Mouse (Mus musculus): Measurements from ENCODE around the gene Stx3.

Stx3 gene

DNA sequence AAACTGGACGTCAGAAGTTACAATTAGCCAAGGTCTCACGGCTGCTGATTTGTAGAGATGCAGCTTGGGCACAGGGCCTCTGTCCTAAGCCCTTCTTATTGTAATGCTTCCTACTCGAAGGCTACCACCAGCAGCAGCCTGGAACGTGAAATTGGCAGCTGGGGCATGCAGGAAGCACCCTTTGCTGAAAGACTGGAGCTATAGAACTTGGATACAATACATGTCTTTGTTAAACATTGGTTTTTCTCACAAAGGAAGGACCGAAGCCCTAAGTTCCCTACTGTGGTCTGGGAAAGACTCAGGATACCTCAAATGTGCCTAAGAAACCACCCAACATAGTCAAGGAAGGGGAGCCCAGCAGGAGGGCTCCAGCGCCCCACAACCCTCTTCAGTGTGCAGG lies 11.4 kb downstream of the Stx3 start:
- no peak for DNase-seq (ENCODE audit: low spot score)

DNA sequence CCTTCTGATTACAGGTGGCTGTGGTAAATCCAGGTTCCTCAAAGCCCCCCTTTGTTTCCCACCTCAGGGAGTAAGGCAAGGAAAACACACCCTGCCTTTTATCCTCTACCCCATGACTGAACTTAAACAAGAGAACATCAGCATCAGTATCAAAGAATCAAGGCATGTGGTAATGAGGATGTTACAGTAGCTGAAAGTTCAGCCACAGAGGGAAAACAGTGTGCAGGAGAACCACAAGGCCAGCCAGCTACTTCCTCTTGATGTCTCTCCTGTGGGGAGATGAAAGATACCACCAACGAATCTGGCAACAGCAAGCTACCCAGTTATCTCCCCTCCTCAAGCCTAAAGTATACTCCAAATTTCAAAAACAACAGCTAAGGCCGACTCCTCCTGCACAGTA lies 12.0 kb downstream of the Stx3 start:
- no peak for DNase-seq (ENCODE audit: low spot score)

DNA sequence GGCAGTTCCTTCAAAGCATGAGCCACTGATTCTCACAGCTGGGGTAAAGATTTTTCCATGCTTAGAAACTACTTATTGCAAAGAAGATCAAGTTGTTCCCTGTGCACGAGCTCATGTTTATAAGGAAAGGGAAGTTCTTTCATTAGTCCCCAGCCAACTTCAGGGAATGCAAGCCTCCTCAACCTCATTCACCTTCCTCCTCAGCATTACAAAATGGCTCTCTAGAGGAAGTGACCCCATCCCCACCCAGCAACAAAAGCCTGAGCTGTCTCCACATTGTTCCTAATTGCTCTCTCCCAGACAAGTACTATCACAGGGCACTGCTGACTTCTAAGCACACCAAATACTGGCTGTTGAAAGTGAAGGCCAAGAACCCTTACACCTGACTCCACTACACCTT lies 14.8 kb downstream of the Stx3 start:
- peak; percentile 78 for DNase-seq (ENCODE audit: low spot score)

DNA sequence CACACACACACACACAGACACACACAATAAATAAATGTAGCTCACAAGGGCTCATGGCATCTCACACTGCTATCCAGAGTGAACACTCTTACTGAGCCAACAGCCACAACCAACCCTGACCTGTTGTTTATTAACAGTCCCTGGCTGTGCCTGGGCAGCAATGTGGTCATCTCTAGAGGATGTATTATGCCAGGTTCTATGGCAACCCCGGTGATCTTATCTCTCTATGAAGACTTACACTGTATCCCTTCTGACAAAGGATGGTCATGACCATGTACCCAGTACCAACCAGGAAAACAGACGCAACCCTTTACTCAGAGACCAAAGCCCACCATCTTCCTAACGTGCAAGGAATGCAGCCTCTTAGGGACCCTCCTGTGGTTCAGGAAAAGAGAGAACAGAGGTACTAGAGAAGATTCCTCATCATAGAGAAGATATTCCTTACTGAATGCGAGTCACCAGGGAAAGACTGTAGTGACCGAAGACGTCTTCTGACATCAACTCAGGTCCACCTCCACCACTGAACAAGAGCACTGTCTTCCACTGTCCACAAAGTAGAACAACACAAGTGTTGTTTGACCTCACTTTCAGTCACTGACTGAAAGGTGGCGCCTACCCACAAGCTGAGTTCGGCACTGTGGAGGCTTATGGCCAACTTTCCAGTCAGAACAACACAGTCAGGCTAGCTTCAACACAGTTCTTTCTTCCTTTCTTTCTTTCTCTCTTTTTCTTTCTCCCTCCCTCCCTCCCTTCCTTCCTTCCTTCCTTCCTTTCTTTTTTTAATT lies 18.5 kb downstream of the Stx3 start:
- no peak for DNase-seq (ENCODE audit: low spot score)

DNA sequence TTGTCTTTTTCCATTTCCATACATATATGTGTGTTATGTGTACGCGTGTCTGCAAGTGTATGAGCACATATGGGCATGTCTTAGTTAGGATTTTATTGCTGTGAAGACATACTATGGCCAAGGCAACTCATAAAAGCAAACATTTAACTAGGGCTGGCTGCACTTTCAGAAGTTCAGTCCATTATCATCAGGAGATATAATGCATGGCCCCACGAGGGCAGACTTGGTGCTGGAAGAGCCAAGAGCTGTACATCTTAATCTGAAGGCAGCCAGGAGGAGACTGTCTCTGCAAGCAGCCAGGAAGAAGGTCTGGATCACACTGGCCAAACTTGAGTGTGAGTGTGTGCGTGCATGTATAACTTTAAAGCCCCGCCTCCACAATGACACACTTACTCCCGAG lies 24.8 kb downstream of the Stx3 start:
- no peak for DNase-seq (ENCODE audit: low spot score)

DNA sequence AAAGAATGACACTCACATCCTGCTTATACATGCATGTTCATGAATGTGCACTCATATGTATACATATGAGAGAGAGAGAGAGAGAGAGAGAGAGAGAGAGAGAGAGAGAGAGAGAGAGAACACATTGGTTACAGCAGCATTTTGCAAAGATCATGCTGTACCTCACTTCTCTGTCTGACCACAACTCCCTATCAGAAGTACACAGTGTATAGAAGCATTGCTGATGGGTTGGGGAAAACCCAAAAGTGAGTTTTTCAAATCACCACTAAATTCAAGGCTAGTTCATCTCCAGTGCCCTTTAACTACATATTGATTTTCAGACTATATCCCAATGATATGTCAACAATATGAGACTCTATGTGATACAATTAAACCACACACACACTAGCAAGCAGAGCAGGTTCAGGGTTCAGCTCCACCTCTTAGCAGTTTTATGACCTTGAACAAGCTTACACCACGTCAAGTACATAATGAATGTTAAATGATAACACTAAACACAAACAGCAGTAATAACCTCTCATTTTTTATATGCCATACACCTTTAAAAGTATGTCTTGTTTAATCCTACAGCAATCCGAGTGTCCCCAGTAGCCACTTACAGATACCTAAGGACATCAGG lies 25.4 kb downstream of the Stx3 start:
- DNase-seq (ENCODE audit: low spot score): no peak

DNA sequence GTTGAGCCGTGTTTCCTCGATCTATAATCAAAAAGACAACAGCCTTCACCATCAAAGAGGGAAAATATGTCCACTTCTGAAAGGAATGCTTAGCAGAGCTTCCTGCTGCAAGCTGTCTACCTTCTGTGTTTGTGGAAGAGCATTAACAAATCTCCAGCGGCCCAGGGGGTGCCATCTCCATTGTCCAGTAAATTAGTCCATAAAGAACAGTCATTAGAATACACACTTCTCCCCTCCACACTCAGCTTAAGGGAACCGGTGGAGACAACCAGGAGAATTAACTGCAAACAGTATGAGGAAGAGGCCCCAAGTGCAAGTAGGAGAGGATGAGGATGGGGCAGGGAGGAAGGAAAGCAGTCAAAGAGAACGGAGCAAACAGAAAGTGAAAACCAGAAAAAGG lies 27.4 kb downstream of the Stx3 start:
- DNase-seq (ENCODE audit: low spot score): no peak

DNA sequence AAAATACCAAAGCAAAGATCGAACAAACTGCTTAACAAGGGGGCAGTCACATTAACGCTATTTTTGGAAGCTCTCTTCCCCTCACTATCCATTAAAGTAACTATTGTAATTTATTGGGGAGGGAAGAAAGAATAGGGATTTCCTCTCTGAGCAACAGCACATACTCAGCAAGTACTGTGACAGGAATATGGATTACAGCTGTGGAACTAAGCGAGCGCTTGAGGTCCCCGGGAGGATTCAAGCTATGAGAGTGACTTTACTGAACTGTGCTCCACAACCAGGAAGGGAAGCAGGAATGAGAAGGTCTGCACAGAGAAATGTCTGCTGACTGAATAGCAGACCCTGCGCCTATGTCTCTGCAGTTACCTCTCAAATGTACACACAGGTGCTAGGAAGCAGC lies 30.3 kb downstream of the Stx3 start:
- DNase-seq (ENCODE audit: low spot score): no peak

DNA sequence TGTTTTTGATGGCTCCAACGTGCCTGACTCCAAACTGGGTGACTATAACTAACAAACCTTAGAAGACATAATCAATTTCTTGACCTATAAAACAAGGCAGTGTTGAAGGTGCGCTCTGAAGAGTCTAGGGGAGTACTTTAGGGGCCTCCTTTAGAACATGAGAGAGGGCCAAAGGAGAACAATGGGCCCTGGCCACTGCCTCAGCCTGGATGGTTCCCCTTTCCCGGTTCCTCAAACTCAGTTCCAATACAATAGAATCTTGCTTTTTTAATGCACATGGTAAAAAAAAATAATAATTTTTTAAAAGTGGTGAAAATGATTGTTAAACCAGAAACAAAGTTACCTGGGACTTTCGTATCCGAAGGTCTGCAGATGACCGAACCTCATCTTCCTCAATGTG lies 31.4 kb downstream of the Stx3 start:
- DNase-seq (ENCODE audit: low spot score): no peak

DNA sequence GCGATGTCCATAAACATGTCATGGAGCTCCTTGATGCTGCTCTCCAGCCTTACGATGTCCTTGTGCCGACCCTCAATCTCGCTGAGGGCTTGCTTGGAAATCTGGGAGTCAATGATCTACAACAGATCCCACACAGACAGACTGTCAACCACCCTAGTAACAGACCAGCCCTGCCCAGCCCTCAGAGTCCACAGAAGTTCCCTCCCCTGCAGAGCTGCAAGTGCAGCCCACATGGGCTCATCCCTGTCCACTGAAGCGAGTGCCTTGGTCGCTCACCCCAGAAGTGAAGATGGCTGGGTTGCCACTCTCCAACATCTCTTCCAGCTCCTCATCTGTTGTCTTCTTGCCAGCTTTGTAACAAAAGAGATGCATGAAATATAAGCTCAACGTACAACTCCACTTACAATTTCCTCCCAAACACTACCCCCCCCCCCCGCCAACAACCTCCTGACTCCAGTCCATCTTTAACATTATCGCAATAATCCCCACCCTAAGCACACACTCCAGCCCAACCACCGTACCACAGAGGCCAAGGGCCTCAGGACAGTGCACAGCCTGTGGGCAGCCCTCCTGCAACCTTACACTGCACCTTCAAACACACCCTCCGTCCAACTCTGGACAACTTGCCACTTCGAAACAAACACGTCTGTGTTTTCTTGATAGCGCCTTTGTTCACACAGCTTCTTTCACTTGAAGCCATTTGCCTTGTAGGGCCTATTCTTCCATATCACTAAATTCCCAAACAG lies 33.6 kb downstream of the Stx3 start:
- DNase-seq (ENCODE audit: low spot score): no peak

DNA sequence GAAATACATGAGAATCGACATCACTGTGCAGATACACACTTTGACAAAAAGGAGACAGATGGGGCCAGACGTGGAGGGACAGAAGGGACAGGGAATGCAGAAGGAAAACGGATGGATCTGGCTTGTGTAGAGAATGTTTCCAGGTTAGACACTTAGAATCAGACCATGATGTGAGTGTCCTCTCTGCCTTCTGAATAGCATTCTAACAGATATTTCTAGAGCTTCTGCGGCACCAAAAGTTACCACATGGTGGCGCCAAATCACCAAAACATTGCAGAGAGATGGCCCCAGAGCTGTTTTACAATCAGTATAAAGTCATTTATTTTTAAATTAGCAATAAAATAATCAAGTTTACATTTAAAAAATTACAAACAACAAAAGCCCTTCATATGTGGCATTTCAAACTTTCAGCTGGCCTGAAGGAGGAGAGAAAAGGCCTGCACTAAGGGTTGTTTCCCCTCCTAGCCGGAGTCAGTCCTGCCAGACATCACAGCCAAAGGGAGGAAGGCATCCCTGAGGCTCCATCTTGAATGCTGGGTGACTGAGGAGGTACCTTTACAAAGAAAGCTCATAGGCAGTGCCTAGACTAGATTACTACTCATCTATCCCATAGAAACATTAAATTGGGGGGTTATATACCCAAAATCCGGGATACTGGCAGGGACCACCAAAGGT lies 41.9 kb downstream of the Stx3 start:
- DNase-seq (ENCODE audit: low spot score): peak; percentile 58

DNA sequence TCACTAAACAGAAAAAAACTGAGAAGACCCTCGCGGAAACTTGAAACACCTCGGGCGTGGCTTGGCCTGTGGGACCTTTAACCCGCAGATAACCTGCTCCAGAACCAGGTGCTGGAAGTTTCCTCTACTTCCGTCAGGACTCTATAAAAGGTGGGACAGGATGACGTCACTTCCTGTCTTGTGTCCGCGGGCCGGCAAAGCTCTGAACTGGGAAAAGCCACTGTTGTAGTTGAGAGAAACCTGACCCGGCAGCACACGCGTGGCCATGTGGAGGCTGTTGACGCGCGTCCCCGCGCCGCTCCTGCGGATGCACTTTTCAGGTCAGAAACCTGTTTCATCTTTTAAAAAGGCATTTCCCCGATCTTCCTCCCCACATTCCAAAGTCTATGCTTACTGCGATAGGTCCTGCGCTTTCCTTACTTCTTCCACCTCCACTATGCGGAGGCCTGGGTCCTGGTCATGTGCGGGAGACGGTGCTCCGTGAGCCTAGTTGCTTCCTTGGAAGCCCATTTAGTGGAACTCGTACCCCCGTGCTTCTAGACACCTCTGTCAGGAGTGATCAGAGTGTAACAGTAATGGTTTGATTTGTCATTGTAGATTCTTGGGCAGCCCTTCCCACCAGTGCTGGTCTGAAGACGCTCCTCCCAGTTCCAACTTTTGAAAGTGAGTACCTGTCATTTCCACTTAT lies 48.9 kb downstream of the Stx3 start, which contains the start of gene Mrpl16:
Mrpl16 (plus strand) TSS at position 187 of the 688 bp plus-strand sequence.
- DNase-seq (ENCODE audit: low spot score): peak; percentile 91

DNA sequence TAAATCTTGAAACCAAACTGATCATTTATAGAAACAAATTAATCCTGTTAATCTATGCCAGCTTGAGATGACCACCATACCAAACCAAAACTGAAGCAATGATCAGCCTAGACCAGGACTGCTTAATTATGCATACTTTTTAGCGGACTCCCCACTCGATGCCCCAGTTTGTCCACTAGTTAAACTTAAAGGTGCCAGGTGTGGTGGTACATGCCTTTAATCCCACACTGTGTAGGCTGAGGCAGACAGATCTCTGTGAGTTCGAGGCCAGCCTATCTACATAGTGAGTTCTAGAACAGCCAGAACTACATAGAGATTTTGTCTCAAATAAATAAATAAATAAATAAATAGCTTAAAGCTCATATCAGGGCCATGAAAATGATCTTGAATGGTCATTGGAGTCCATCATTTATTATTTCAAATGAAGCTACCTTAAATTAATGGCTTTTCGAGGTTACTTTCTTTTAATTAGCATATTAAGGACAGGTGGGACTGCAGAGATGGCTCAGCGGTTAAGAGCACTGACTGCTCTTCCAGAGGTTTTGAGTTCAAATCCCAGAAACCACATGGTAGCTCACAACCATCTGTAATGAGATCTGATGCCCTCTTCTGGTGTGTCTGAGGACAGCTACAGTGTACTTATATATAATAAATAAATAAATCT lies 49.8 kb downstream of the Stx3 start:
- DNase-seq (ENCODE audit: low spot score): no peak

DNA sequence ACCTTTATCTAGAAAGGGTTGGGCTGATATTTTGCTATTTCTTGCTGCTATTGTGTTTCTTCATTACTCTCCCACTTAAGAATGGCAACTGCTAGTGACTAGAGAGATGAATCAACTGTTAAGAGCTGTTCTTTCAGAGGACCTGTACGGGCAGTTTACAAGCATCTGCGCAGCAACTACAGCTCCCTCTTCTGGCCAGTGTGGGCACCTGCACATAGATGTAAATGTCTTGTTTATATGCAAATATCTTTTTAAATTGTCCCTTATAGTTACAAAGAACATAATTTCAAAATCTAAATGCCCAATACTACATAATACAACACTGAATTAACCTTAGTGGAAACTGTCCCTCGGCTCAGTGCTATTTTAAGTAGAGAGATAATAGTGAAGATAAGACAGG lies 51.0 kb downstream of the Stx3 start:
- peak; percentile 37 for DNase-seq (ENCODE audit: low spot score)

DNA sequence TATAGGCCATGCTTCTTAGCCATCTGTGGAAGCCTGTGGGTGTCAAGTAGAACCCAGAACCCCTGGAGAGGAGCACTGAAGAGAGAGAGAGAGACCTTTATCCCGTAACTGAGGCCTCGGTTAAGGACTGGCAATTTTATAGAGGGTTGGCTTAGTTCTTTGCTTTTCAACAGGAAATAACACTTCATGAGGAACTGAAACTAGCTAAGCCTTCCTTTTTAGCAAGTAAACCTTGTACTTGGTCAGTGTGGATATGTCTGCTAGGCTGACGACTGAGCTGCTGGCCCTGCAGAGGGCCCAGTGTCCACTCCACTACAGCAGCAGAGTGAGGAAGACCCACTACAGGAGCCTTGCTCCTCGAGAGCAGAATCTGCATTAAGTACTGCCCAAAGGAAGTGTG lies 52.8 kb downstream of the Stx3 start:
- peak; percentile 24 for DNase-seq (ENCODE audit: low spot score)

DNA sequence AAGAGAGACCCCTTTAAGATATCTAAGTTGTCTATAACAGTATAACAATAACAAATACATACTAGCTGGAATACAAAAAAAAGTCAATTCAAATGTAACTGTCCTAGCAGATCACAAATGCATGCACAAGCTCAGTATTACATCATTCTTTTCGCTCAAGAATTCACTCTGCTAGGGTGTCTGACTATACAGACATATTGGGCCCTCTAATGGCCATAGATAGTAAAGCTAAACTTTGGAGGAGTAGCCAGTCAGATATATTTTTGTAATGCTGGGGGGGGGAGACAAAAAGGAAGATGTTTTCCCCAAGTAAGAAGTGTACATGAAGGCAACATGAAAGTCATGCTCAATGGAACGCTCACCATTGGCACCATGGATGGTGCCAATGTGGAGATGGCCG lies 54.1 kb downstream of the Stx3 start:
- no peak for DNase-seq (ENCODE audit: low spot score)

DNA sequence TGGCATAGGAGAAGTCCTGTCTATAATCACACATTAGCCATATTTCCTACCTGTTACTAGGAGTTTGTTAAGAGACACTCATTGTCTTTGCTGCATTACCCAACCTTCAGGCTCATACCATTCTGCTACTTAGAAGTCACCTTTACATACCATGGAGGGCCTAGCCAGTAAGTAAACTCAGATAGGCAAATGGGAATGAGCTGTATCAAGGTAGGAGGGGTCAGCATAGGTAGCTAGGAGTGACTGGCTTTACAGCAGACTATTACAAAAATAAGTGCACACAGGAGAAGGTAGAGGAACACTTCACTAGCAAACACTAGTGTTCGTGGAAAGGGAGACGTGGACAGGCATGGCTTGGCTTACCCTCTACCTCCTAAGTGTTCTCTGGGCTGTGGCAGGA lies 71.9 kb downstream of the Stx3 start, which contains the start of gene Gif:
Gif (plus strand) TSS at position 257 of the 400 bp plus-strand sequence.
- DNase-seq (ENCODE audit: low spot score): no peak

DNA sequence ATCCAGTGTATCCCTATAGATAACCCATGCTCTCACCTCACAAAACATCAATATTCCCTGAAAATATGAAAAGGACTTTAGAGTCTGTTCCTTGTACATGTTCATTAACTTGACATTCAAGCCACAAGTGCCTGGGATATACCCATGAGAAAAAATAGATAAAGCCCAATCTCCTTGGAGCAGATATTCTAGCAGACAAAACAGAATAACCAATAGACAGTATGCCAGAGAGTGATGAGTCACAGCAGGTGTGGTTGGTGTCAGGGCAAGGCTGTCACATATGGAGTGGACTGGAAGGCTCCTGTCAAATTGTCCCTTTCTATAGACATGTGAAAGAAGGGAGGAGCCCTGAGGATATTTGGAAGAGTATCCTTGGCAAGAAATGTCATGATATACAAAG lies 73.5 kb downstream of the Stx3 start:
- DNase-seq (ENCODE audit: low spot score): no peak

DNA sequence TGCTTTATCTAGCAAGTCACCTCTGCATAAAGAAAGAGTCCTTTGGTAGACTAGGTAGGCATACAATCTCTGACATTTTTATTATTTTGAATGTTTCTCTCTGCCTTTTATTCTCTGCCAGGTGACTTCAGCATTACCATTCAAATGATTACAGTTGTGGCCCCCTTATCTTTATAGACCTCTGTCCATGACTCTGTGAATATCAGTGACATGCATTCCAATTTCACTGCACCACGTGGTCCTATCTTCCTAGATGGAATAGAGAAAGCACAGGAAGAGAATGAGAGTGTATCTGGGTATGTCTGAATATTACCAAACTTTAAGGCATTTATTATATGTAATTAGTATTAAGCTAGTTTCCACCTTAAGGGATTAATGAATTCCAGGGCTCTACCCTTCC lies 82.7 kb downstream of the Stx3 start:
- no peak for DNase-seq (ENCODE audit: low spot score)

DNA sequence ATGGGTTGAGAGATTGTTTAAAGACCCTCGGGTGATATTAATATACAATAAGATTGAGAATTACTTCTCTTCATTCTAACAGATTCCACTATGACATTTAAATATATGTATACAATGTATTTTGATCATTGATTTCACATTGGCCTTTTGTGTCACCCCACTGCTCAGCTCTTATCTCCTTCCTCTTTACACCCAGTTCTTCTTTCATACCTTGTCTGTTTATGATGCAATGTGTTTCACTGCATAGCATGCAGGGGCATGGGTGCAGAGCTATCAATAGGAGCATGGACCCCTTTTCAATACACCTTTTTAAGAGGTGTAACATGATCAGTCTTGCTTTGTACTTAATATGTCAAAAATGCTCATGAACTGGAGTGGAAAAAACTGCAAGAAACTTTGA lies 88.9 kb downstream of the Stx3 start:
- no peak for DNase-seq (ENCODE audit: low spot score)

DNA sequence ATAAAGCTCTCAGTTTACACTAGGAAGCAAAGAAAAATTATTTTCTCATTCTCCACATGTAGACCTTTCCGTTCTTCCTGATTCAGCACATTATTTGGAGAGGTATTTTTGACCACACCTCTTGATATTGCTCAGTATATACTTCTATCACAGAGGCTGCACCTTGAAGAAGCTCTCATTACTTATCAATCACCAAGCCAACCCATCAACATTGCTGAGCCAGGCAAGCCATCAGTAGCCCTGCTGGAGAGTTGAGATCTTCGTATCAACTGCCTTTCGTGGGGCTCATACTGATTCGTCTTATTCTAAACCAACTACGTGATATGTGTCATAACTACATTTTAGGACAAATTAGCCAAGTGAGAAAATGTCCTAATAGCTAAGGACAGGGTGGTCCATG lies 91.9 kb downstream of the Stx3 start:
- DNase-seq (ENCODE audit: low spot score): no peak
